Comparison of ENCODE assay signal across 8 mouse cellular contexts in the genomic region with DNA sequence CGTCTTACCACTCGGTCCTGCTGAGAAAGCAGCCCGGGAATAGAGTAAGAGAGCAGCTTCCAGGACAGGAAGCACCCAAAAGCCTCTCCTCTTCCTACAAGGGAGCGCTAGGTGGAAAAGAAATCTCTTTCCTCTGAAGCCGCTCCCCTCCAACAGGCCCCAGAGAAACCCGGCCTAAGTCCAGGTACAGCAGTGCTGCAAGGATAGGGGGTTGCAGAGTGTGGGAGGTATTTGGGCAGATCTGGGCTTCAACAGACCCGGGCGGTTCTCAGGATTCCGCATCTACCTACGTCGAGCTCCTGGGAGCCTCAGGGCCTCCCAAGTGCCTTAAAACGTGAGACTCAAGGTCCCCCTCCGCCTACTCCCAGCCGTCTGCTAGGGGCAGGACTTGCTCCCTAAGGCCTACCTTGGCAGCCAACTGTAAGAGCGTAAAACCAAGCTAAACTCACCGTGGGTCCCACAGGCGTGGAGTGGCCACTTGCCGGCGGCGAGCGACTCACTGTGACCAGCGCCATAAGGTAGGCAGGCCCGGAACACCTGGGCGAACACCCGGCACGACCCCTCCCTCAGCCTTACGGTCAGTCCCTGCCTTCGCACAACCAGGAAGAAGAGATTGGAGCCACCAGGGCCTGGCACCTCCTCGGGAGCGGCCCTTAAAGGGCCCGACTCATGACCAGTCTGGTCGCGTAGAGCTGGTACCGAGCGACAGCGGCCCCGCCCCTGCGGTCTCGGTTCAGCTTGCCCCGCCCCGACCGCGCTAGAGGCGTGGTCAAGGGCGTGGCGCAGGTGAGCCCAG. TPM values are rescaled to one million over a fixed set of nuclear protein-coding genes. Genes with fewer than 3 reads are reported as not detected.
DNase-seq lines count a peak whose midpoint lies in the region; ATAC-seq and TF ChIP-seq lines count a peak whose summit lies in the region.

A gene (minus strand): TSS at position 615 of the 796 bp plus-strand sequence.

- no peaks in the 10 kb centered on the region for H3K9me3 ChIP-seq in embryonic facial prominence, embryonic 10.5 days
- H3K9me3 ChIP-seq in intestine, embryonic 16.5 days (ENCODE audit: control insufficient read depth, low read length): no peaks in the 10 kb centered on the region
- no peaks in the 10 kb centered on the region for H3K9me3 ChIP-seq in midbrain, embryonic 10.5 days (replicated peaks)

- peaks cover 61% of the 10 kb centered on the region for H3K27me3 ChIP-seq in embryonic facial prominence, embryonic 10.5 days (replicated peaks; ENCODE audit: low read depth, poor library complexity, severe bottlenecking)
- no peaks in the 10 kb centered on the region for H3K27me3 ChIP-seq in intestine, embryonic 16.5 days (replicated peaks; ENCODE audit: control insufficient read depth, insufficient read depth, low read length)
- peaks cover 53% of the 10 kb centered on the region for H3K27me3 ChIP-seq in midbrain, embryonic 10.5 days (ENCODE audit: low read depth, poor library complexity, severe bottlenecking)
- H3K27me3 ChIP-seq in spleen, adult 2 months (ENCODE audit: control insufficient read depth, insufficient read depth, low read length): no peaks in the 10 kb centered on the region

- no peak for TF ChIP-seq CTCF in spleen, adult 2 months (IDR thresholded peaks at IDR 0.05; ENCODE audit: extremely low read depth, insufficient read depth, insufficient read length, insufficient replicate concordance)

- H3K27ac ChIP-seq in embryonic facial prominence, embryonic 10.5 days (replicated peaks): 0 out of 2 replicates have a peak within 1 kb of the TSS, but pooled peaks have one; percentile 26
- H3K27ac ChIP-seq in intestine, embryonic 16.5 days (ENCODE audit: low read length): peak within 1 kb of the TSS; percentile 39
- H3K27ac ChIP-seq in midbrain, embryonic 10.5 days (replicated peaks): 0 out of 2 replicates have a peak within 1 kb of the TSS, but pooled peaks have one; percentile 14
- H3K27ac ChIP-seq in spleen, adult 2 months (ENCODE audit: insufficient read depth, low read length): peak within 1 kb of the TSS; percentile 22; the same call in 1 of the 2 replicates

- H3K4me1 ChIP-seq in embryonic facial prominence, embryonic 10.5 days: peaks cover 12% of the 10 kb centered on the region
- peaks cover 12% of the 10 kb centered on the region for H3K4me1 ChIP-seq in intestine, embryonic 16.5 days (ENCODE audit: control insufficient read depth, insufficient read depth, low read length)
- H3K4me1 ChIP-seq in midbrain, embryonic 10.5 days: peaks cover 9% of the 10 kb centered on the region
- peaks cover 11% of the 10 kb centered on the region; the same call in 1 of the 2 replicates for H3K4me1 ChIP-seq in spleen, adult 2 months (ENCODE audit: control insufficient read depth, insufficient read depth, insufficient read length)

- intact Hi-C loops in left cerebral cortex, postnatal 4 days (cut with DNase I): no loop called here

- H3K36me3 ChIP-seq in embryonic facial prominence, embryonic 10.5 days (replicated peaks): peaks cover 6% of the 10 kb centered on the region; the same call in 1 of the 2 replicates
- no peaks in the 10 kb centered on the region for H3K36me3 ChIP-seq in intestine, embryonic 16.5 days (ENCODE audit: control insufficient read depth, insufficient read depth, low read length)
- peaks cover 20% of the 10 kb centered on the region for H3K36me3 ChIP-seq in midbrain, embryonic 10.5 days
- no peaks in the 10 kb centered on the region for H3K36me3 ChIP-seq in spleen, adult 2 months (ENCODE audit: control insufficient read depth, insufficient read depth, low read length)

- TF ChIP-seq POLR2A in spleen, adult 2 months (IDR thresholded peaks at IDR 0.05; ENCODE audit: low read depth, low read length): no peak

- peak; percentile 78 for ATAC-seq in cerebellum, adult (ENCODE audit: insufficient number of reproducible peaks, low FRiP score, low TSS enrichment)
- peak; percentile 99 for ATAC-seq in intestine, embryonic 16.5 days

- peak within 1 kb of the TSS; percentile 66 for H3K4me2 ChIP-seq in intestine, embryonic 16.5 days (ENCODE audit: low read depth, low read length)

- peak within 1 kb of the TSS; percentile 76 for H3K9ac ChIP-seq in intestine, embryonic 16.5 days (ENCODE audit: low read depth, low read length)

- no peak for DNase-seq in cerebellum, postnatal 4 days (ENCODE audit: low spot score in 2 of 2)
- peak; percentile 62 for DNase-seq in embryonic facial prominence, embryonic 10.5 days (ENCODE audit: low spot score)
- DNase-seq in gonadal fat pad, adult 2 months (ENCODE audit: low read depth): peak; percentile 52
- no peak for DNase-seq in left cerebral cortex, postnatal 4 days
- DNase-seq in midbrain, embryonic 10.5 days (ENCODE audit: low spot score): no peak
- peak in 1 of 2 experiments; percentile 72 for DNase-seq in spleen, adult 2 months (ENCODE audit: low read depth in 1 of 2, low spot score in 2 of 2)

- WGBS in embryonic facial prominence, embryonic 10.5 days: 4% methylated on average over 46 of the region's 46 CpGs
- 5% methylated on average over 46 of the region's 46 CpGs for WGBS in intestine, embryonic 16.5 days
- 5% methylated on average over 46 of the region's 46 CpGs for WGBS in midbrain, embryonic 10.5 days
- 14% methylated on average over 46 of the region's 46 CpGs for WGBS in spleen, adult 2 months

- peak within 1 kb of the TSS; percentile 61 for H3K4me3 ChIP-seq in embryonic facial prominence, embryonic 10.5 days
- peak within 1 kb of the TSS; percentile 60 for H3K4me3 ChIP-seq in intestine, embryonic 16.5 days (ENCODE audit: low read length)
- H3K4me3 ChIP-seq in midbrain, embryonic 10.5 days: peak within 1 kb of the TSS; percentile 50
- H3K4me3 ChIP-seq in spleen, adult 2 months (ENCODE audit: extremely low read depth, insufficient read depth, insufficient read length): peak within 1 kb of the TSS; percentile 67

RNA-seq across cellular contexts. Expression of the gene that starts here (rescaled TPM):
- polyA plus RNA-seq in embryonic facial prominence, embryonic 10.5 days (2016; fragmentation: Nextera tagmentation; extraction: Ambion mirVana): 4.2 and 4.5 TPM in 2 replicates
- polyA plus RNA-seq in gonadal fat pad, adult 2 months (2012; rRNA removed): 87.3 and 91.4 TPM in 2 replicates
- polyA plus RNA-seq in intestine, embryonic 16.5 days (2015; fragmentation: Nextera tagmentation; extraction: Ambion mirVana): 31.8 and 33.6 TPM in 2 replicates
- 10 to 100 TPM; 71.0 to 74.6 TPM for total RNA-seq in left cerebral cortex, postnatal 4 days (2021)
- polyA plus RNA-seq in midbrain, embryonic 10.5 days (2016; fragmentation: Nextera tagmentation; extraction: Ambion mirVana): 3.2 and 3.6 TPM in 2 replicates
- 43.3 and 51.1 TPM in 2 replicates for polyA plus RNA-seq in spleen, adult 2 months (2012; rRNA removed)

Comparison
In these comparisons a context has a peak if more than half of its experiments do, and no peak if none do; other contexts are left out.
1. DNase-seq: peak in embryonic facial prominence, embryonic 10.5 days (single experiment) and gonadal fat pad, adult 2 months (single experiment); none in cerebellum, postnatal 4 days (0 of 2), left cerebral cortex, postnatal 4 days (single experiment) and midbrain, embryonic 10.5 days (single experiment).
2. Peak in every context shown above with its lines, with median percentiles within 50 percentile points of each other: H3K27ac ChIP-seq and H3K4me3 ChIP-seq.